Mouse (Mus musculus) adrenal gland, adult (tissue): ENCODE data around the gene Kit.

ENCODE experiments used
- DNase-seq, 2 experiments: peaks; one replicate each; pipeline ENCODE4 v3.0.0; 2022 to 2023; ENCODE audit warnings: low spot score in 1 of 2; ENCODE audit not compliant: inconsistent age in 2 of 2

Kit gene

GRCm38 (mm10) chr5:75704584-75705175 lies 130.0 kb downstream of the Kit start:
- DNase-seq: no peak

GRCm38 (mm10) chr5:75705421-75705820 lies 130.7 kb downstream of the Kit start:
- peak; percentile 14 to 69 for DNase-seq
